Mouse (Mus musculus) cerebellum, postnatal 14 days (tissue): ENCODE data around the gene Timm13.
A peak's percentile ranks its signal among the peaks of the same experiment; 100 is the strongest.

Experiments
- DNase-seq, 2 experiments: peaks; one replicate each; pipeline ENCODE4 v3.0.0; 2021; ENCODE audit warnings: mixed read lengths in 2 of 2

Gene Timm13

GRCm38 (mm10) chr10:80932700-80933420, 32.1 kb upstream of the Timm13 start:
- DNase-seq: peak in 1 of 2 experiments; percentile 34

- peak in 1 of 2 experiments; percentile 65 for DNase-seq
Measured at GRCm38 (mm10) chr10:80932206-80932605, 31.4 kb upstream of the Timm13 start.

GRCm38 (mm10) chr10:80931695-80932094, 30.9 kb upstream of the Timm13 start:
- DNase-seq: peak in 1 of 2 experiments; percentile 58

GRCm38 (mm10) chr10:80931153-80931671, 30.4 kb upstream of the Timm13 start:
- DNase-seq: peak in 1 of 2 experiments; percentile 54

- DNase-seq: peak; percentile 75 to 76
Measured at GRCm38 (mm10) chr10:80930361-80931152, 29.8 kb upstream of the Timm13 start.

GRCm38 (mm10) chr10:80929299-80930226, 28.8 kb upstream of the Timm13 start, which contains the start of gene Gadd45b:
Gene Gadd45b, plus strand, starts transcription at chr10:80930073.
- peak; percentile 99 for DNase-seq

- peak; percentile 96 to 97 for DNase-seq
Measured at GRCm38 (mm10) chr10:80928586-80929298, 28.0 kb upstream of the Timm13 start.

- no peak for DNase-seq
Measured at GRCm38 (mm10) chr10:80925472-80925871, 24.7 kb upstream of the Timm13 start.

GRCm38 (mm10) chr10:80921923-80922322, 21.2 kb upstream of the Timm13 start:
- no peak for DNase-seq

GRCm38 (mm10) chr10:80917779-80918434, 17.1 kb upstream of the Timm13 start, which contains the start of gene Lmnb2:
Gene Lmnb2, minus strand, starts transcription at chr10:80918245.
- DNase-seq: peak; percentile 90 to 92

GRCm38 (mm10) chr10:80917336-80917778, 16.6 kb upstream of the Timm13 start:
- DNase-seq: peak in 1 of 2 experiments; percentile 66

GRCm38 (mm10) chr10:80915736-80916135, 15.0 kb upstream of the Timm13 start:
- peak in 1 of 2 experiments; percentile 51 for DNase-seq

GRCm38 (mm10) chr10:80915260-80915659, 14.5 kb upstream of the Timm13 start:
- no peak for DNase-seq

GRCm38 (mm10) chr10:80914253-80914656, 13.5 kb upstream of the Timm13 start:
- peak; percentile 76 to 81 for DNase-seq

- DNase-seq: no peak
Measured at GRCm38 (mm10) chr10:80913364-80914011, 12.7 kb upstream of the Timm13 start.

- no peak for DNase-seq
Measured at GRCm38 (mm10) chr10:80911891-80912290, 11.1 kb upstream of the Timm13 start.

GRCm38 (mm10) chr10:80911354-80911753, 10.6 kb upstream of the Timm13 start:
- DNase-seq: no peak

GRCm38 (mm10) chr10:80909375-80910162, 8.8 kb upstream of the Timm13 start:
- DNase-seq: no peak

- DNase-seq: no peak
Measured at GRCm38 (mm10) chr10:80904709-80905108, 3.9 kb upstream of the Timm13 start.
